7 mouse cellular contexts compared by ENCODE assay signal in genomic region chr9:107586974-107587832, GRCm38 (mm10). TPM values are rescaled to one million over a fixed set of nuclear protein-coding genes. Genes with fewer than 3 reads are reported as not detected.
DNase-seq lines count a peak whose midpoint lies in the region; ATAC-seq lines count a peak whose summit lies in the region.

Gene Ifrd2 (plus strand): TSS chr9:107587642.

- H3K4me1 ChIP-seq in intestine, embryonic 16.5 days (ENCODE audit: control insufficient read depth, insufficient read depth, low read length) = peaks cover 31% of the 10 kb centered on the region
- peaks cover 8% of the 10 kb centered on the region; the same call in 1 of the 2 replicates for H3K4me1 ChIP-seq in midbrain, embryonic 11.5 days (ENCODE audit: control insufficient read depth, insufficient read depth, low read length)

- 12% methylated on average over 46 of the region's 46 CpGs for WGBS in intestine, embryonic 16.5 days
- WGBS in midbrain, embryonic 11.5 days = 14% methylated on average over 46 of the region's 46 CpGs

- peak within 1 kb of the TSS; percentile 74 for H3K4me2 ChIP-seq in intestine, embryonic 16.5 days (ENCODE audit: low read depth, low read length)
- H3K4me2 ChIP-seq in midbrain, embryonic 11.5 days = peak within 1 kb of the TSS; percentile 63

- H3K4me3 ChIP-seq in intestine, embryonic 16.5 days (ENCODE audit: low read length) = peak within 1 kb of the TSS; percentile 82
- H3K4me3 ChIP-seq in midbrain, embryonic 11.5 days (ENCODE audit: low read depth, low read length) = peak within 1 kb of the TSS; percentile 72

- DNase-seq in adrenal gland, adult 8-10 months = peak; percentile 98
- peak; percentile 95 for DNase-seq in embryo, embryonic 9.5 days (ENCODE audit: extremely low spot score)
- peak; percentile 77 to 95 for DNase-seq in gastrocnemius, postnatal 4 days (ENCODE audit: low spot score in 2 of 2)
- DNase-seq in left cerebral cortex, postnatal 36 days (ENCODE audit: low spot score in 2 of 2) = peak; percentile 97 to 98
- DNase-seq in midbrain, embryonic 11.5 days (ENCODE audit: low spot score, missing footprints) = peak; percentile 99
- peak; percentile 97 for DNase-seq in skeletal muscle tissue, adult 2 months (ENCODE audit: low read depth, low spot score)

- no peaks in the 10 kb centered on the region for H3K9me3 ChIP-seq in intestine, embryonic 16.5 days (ENCODE audit: control insufficient read depth, low read length)
- H3K9me3 ChIP-seq in midbrain, embryonic 11.5 days (ENCODE audit: control insufficient read depth, low read length) = no peaks in the 10 kb centered on the region

- H3K27me3 ChIP-seq in intestine, embryonic 16.5 days (replicated peaks; ENCODE audit: control insufficient read depth, insufficient read depth, low read length) = no peaks in the 10 kb centered on the region
- H3K27me3 ChIP-seq in midbrain, embryonic 11.5 days (ENCODE audit: control insufficient read depth, insufficient read depth, low read length) = no peaks in the 10 kb centered on the region

- H3K9ac ChIP-seq in intestine, embryonic 16.5 days (ENCODE audit: low read depth, low read length) = peak within 1 kb of the TSS; percentile 83
- H3K9ac ChIP-seq in midbrain, embryonic 11.5 days (ENCODE audit: low read length) = peak within 1 kb of the TSS; percentile 75

- ATAC-seq in intestine, embryonic 16.5 days = peak; percentile 96
- peak; percentile 98 for ATAC-seq in midbrain, embryonic 11.5 days (ENCODE audit: low FRiP score)

- peak within 1 kb of the TSS; percentile 82 for H3K27ac ChIP-seq in intestine, embryonic 16.5 days (ENCODE audit: low read length)
- no peak within 1 kb of the TSS; the same call in 1 of the 2 replicates for H3K27ac ChIP-seq in midbrain, embryonic 11.5 days (ENCODE audit: low read depth, low read length)

- peaks cover 13% of the 10 kb centered on the region for H3K36me3 ChIP-seq in intestine, embryonic 16.5 days (ENCODE audit: control insufficient read depth, insufficient read depth, low read length)
- H3K36me3 ChIP-seq in midbrain, embryonic 11.5 days (ENCODE audit: control insufficient read depth, insufficient read depth, low read length) = peaks cover 9% of the 10 kb centered on the region

- intact Hi-C loops in left cerebral cortex, postnatal 36 days (cut with DNase I) = no loop called here

RNA-seq across cellular contexts. Expression of gene Ifrd2, which starts in this region (rescaled TPM):
- total RNA-seq in adrenal gland, adult 8-10 months (2022) = 10 to 100 TPM; 36.7 to 49.1 (median 39.8) TPM
- 10 to 100 TPM; 31.8 to 35.2 TPM for total RNA-seq in gastrocnemius, postnatal 4 days (2021)
- 79.0 and 89.6 TPM in 2 replicates for polyA plus RNA-seq in intestine, embryonic 16.5 days (2015; fragmentation: Nextera tagmentation; extraction: Ambion mirVana)
- 10 to 100 TPM; 11.1 to 13.8 TPM for total RNA-seq in left cerebral cortex, postnatal 36 days (2021)
- polyA plus RNA-seq in midbrain, embryonic 11.5 days (2014; fragmentation: Nextera tagmentation; extraction: Ambion mirVana) = 24.2 and 28.2 TPM in 2 replicates
